Mouse (Mus musculus) kidney, adult 8-10 months (tissue): ENCODE measurements around the gene Gdf15.

Experiments used
- DNase-seq, 2 experiments: peaks; one replicate each; pipeline ENCODE4 v3.0.0; 2022

Gdf15 gene

GRCm38 (mm10) chr8:70656193-70656790, 24.0 kb upstream of the Gdf15 start:
- no peak for DNase-seq

DNA sequence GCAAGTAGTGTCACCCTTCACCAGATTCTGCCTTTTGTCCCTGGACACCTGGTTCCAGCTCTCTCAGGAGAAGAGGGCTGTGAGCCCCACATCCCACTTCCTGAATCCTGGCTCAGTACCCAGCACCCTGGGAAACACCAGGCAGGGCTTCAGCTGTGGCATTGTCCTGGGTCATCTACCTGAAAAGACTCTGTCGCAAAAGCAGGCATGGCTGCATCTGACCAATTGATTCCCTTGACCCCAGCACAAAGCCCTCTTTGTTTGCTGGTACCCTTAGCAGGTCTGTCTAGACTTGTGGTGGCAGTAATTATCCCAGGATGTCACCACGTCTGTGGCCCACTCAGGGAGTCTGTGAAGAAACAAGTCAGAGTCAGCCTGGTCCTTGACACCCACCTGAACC, 23.2 kb upstream of the Gdf15 start:
- DNase-seq = no peak

DNA sequence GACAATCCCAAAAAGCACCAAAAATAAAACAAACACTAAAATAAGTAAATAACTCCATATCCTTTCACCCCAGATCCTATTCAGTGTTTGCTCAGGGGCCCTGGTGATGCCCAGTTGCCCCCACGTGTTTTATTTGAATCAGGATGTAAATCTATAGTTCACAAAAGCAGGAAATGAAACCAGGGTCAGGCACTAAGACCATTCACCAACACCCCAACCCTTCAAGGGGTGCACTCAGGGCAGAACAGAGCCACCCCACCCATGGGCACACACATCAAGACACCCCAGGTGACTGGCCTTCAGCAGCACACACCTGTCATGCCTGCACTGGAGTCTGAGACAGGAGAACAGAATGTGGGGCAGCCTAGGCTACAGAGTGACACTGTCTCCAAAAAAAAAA, 21.9 kb upstream of the Gdf15 start:
- no peak for DNase-seq

GRCm38 (mm10) chr8:70653226-70653625, 21.0 kb upstream of the Gdf15 start:
- DNase-seq = peak; percentile 82 to 93

GRCm38 (mm10) chr8:70650351-70650750, 18.1 kb upstream of the Gdf15 start:
- DNase-seq = no peak

GRCm38 (mm10) chr8:70649324-70649723, 17.1 kb upstream of the Gdf15 start:
- DNase-seq = peak; percentile 93 to 95

DNA sequence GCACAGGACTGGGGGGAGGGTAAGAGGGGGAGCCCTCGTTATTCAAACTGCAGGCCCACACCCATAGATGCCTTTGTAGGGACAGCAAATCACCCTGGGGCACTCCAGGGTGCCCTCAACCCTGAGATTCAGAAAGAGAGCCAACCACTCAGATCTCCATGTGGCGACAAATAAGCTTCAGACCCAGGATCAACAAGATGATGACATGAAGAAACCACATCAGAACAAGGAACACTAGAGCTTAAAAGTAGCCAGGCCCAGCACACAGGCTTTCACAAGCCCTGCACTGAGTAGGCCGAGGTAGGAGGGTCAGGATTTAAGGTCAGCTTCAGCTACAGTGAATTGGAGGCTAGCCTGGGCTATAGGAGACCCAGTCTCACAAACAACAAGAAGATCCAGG, 16.7 kb upstream of the Gdf15 start:
- no peak for DNase-seq

- DNase-seq = peak; percentile 51 to 57
Measured at GRCm38 (mm10) chr8:70648164-70648442, 15.8 kb upstream of the Gdf15 start.

- peak; percentile 78 to 83 for DNase-seq
Measured at GRCm38 (mm10) chr8:70647343-70648163, 15.3 kb upstream of the Gdf15 start.

- peak in 1 of 2 experiments; percentile 19 for DNase-seq
Measured at GRCm38 (mm10) chr8:70646775-70647174, 14.5 kb upstream of the Gdf15 start.

DNA sequence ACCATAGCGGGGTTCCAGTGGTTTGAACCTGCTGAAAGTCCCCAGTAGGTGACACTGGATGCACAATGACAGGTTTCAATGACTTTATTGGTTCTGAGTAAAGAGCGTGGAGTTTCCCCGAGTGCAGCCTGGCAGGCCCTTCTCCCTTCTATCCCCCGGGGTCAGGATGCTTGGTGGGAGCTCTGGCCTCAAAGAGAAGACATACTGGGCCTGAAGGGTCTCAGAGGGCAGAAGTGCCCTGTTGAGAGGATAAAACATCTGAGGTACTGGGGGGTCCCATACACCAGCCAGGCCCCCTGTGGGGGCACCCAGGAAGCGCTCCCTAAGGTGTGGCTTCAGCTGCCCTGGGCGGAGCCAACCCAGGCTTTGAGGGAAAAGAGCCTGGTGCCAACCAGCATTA, 14.1 kb upstream of the Gdf15 start:
- no peak for DNase-seq

GRCm38 (mm10) chr8:70645501-70646224, 13.4 kb upstream of the Gdf15 start:
- DNase-seq = peak; percentile 56 to 66

DNA sequence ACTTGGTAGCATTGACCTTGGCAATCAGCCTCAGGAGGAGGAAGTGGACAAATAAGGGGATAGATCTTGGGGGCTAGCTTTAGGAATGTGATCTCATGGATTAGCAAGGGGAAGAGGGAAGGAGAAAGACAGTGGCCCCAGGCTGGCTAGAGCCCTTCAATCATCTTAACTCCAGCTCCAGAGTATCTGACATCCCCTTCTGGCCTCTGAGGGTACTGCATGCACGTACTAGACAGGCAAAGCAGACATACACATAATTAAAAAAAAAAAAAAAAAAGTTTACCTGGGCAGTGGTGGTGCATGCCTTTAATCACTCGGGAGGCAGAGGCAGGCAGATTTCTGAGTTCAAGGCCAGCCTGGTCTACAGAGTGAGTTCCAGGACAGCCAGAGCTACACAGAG, 11.8 kb upstream of the Gdf15 start:
- peak in 1 of 2 experiments; percentile 72 for DNase-seq

DNA sequence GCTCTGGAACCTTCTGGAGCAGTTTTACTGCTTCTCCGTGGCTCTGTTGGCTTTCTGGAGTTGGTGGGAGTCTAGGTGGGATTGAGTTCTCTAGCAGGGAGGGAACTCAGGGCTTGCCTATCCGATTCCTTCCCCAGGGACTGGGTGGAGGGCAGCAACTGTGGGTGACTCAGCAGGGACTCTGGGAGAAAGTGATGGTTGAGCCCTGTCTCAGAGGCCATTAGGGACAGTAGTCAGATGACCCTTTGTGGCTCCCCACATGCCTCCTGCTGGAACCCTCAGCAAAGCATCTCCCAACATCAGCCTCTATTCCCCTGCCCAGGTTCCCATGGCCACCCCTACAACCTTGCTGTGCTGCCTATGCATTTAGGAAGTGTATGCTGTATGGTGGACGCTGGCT, 10.8 kb upstream of the Gdf15 start:
- no peak for DNase-seq

- DNase-seq = no peak
Measured at GRCm38 (mm10) chr8:70638752-70639151, 6.5 kb upstream of the Gdf15 start.

GRCm38 (mm10) chr8:70636838-70637237, 4.6 kb upstream of the Gdf15 start:
- peak in 1 of 2 experiments; percentile 60 for DNase-seq

DNA sequence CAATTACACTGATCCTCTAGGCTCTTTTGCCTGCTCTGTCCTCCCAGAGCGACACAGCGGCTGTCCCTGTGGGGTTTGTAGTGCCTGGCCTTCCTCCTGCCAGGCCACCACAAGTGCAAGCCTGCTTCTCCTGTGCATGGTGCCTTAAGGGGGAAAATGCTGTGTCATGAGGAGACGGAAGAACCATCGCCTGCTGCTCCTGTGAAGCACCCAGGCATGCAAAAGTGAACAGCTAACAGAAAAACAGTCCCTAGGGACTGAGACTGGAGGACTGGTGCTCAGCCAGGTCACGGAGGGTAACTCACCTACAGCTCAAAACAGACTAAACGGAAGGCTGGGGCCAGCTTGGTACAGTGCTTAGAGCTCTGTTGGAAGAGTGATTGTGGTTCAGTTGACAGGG, 3.3 kb upstream of the Gdf15 start:
- peak; percentile 74 to 75 for DNase-seq

DNA sequence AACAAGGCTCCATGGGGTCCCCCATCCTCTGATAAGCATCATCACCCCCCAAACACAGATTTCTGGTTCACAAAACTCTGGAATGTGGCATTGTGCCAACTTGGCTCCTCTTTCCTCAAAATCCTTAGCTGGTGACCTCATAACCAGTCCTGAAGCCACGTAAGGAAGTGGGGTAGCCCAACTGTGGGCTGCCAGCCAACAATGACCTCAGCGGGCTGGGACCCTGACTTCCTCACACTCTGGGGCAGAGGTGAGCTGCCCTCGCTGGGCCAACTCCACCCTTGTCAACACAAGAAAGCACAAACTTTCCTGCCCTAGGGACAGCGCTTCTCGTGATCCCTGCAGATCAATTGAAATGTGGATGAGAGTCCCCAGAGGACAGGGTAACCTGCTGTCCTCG, 1.8 kb upstream of the Gdf15 start:
- peak; percentile 87 to 91 for DNase-seq

DNA sequence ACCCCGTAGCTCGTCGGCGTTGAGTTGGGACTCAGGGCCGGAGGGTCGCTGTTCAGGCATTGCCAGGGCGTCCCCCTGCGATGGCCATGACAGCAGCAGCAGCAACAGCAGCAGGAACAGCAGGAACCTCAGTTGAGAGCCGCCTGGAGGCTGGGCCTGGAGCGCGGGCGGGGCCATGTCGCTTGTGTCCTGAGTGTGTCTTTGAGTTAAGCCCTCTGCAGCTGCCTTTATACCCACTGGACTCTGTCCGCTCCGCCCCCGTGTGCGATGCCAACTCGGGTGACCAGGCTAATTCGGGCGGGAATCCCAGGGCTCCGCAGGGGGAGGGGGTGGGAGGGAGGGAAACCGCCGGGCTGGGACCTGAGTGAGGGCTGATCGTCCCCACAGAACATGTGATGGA, 820 bp downstream of the Gdf15 start:
- DNase-seq = peak; percentile 75 to 77

DNA sequence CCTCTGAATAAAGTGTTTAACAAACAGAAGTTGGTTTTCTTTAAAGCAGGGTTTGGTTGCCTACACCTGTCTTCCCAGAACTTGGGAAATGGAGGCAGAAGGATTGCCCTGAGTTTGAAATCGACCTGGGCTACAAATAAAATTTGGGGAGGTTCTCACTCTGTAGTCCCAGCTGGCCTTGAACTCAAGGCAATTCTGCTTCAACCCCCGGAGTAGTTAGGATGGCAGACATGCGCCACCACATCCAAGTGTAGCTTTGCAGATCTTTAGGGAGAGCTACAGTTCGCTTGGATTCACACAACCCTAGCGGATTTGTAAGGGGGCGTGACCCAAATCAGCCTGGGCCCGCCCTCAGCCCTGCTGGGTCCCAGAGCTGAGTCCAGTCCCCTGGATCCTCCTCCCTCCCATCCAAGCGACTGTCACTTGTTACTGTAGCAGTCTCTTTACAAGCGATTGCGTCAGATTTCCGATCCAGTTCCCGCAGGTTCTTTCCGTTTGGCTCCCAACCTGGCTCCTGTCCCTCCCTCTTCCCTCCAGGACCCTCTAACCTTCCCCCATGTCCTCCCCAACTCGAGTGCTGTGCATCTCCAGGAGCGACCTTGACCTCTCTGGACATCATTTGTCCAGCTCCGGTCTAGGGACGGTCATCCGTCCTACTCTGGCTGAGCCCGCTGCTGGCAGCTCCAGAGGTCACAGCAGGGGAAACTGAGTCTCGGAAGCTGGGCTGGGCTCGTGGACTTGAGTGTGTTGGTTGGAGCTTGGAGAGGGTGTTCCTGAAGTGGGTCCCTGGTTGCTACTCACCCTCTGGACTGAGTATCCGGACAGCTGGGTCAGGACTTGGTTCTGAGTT, 1.5 kb downstream of the Gdf15 start:
- DNase-seq = peak; percentile 83 to 84

GRCm38 (mm10) chr8:70629574-70630531, 2.4 kb downstream of the Gdf15 start:
- peak; percentile 86 to 89 for DNase-seq

- DNase-seq = no peak
Measured at GRCm38 (mm10) chr8:70628986-70629490, 3.2 kb downstream of the Gdf15 start.
